Mouse (Mus musculus): Measurements from ENCODE around the gene Slc29a4. TPM values are rescaled to one million over a fixed set of nuclear protein-coding genes. Genes with fewer than 3 reads are reported as not detected.

Slc29a4 gene
- total RNA-seq, 2 experiments from 2014 or later, result 22.9 to 25.0 TPM

Other genes with a start within 250 kb of the Slc29a4 start
- gene Ap5z1, start 228.6 kb upstream of the Slc29a4 start, total RNA-seq (2021), result 10 to 100 TPM; 15.4 to 18.1 TPM
- under 1 TPM; 0.10 TPM for gene Papolb, start 162.4 kb upstream of the Slc29a4 start, total RNA-seq (2021)
- gene Radil, start 141.4 kb upstream of the Slc29a4 start, total RNA-seq (2021), result 1 to 10 TPM; 3.4 to 5.4 TPM
- gene Mmd2, start 83.7 kb upstream of the Slc29a4 start, total RNA-seq (2021), result 10 to 100 TPM; 46.2 to 55.8 TPM
- gene Wipi2, start 64.8 kb upstream of the Slc29a4 start, total RNA-seq (2021), result 100 to 1,000 TPM; 104 TPM
- 10 to 100 TPM; 46.4 to 57.7 TPM for gene Tnrc18, start 125.2 kb downstream of the Slc29a4 start, total RNA-seq (2021)
- gene Fbxl18, start 202.9 kb downstream of the Slc29a4 start, total RNA-seq (2021), result 1 to 10 TPM; 8.0 to 9.5 TPM
- gene Actb, start 214.2 kb downstream of the Slc29a4 start, total RNA-seq (2021), result 1,000 to 10,000 TPM; 2,759 to 3,567 TPM